Mouse (Mus musculus): ENCODE results near the gene BC030870.
"Not testable (repeated sequence)": the region's sequence is repeated elsewhere in the genome, so short reads cannot be mapped to it uniquely, and the experiment has no call there.

Gene BC030870

GRCm38 (mm10) chr8:65129199-65129788 is at the start of gene BC030870:
Gene BC030870 (minus strand): TSS chr8:65129563.
- DNase-seq (ENCODE audit: low spot score in 2 of 2) = peak in 1 of 2 experiments; percentile 1

GRCm38 (mm10) chr8:65174746-65175476 is 45.5 kb upstream of the BC030870 start:
- no peak for DNase-seq (ENCODE audit: low spot score in 2 of 2)

GRCm38 (mm10) chr8:65169184-65169583 is 39.8 kb upstream of the BC030870 start:
- DNase-seq (ENCODE audit: low spot score in 2 of 2) = no peak

- DNase-seq (ENCODE audit: low spot score in 2 of 2) = not testable (repeated sequence)
Measured at GRCm38 (mm10) chr8:65160676-65161075, 31.3 kb upstream of the BC030870 start.

- DNase-seq (ENCODE audit: low spot score in 2 of 2) = no peak
Measured at GRCm38 (mm10) chr8:65159096-65159748, 29.9 kb upstream of the BC030870 start.

GRCm38 (mm10) chr8:65157901-65158300 is 28.5 kb upstream of the BC030870 start:
- DNase-seq (ENCODE audit: low spot score in 2 of 2) = no peak

GRCm38 (mm10) chr8:65138830-65139466 is 9.6 kb upstream of the BC030870 start:
- DNase-seq (ENCODE audit: low spot score in 2 of 2) = no peak

GRCm38 (mm10) chr8:65126454-65126853 is 2.9 kb downstream of the BC030870 start:
- no peak for DNase-seq (ENCODE audit: low spot score in 2 of 2)

- DNase-seq (ENCODE audit: low spot score in 2 of 2) = no peak
Measured at GRCm38 (mm10) chr8:65126014-65126413, 3.3 kb downstream of the BC030870 start.

GRCm38 (mm10) chr8:65112092-65112491 is 17.3 kb downstream of the BC030870 start:
- DNase-seq (ENCODE audit: low spot score in 2 of 2) = no peak

GRCm38 (mm10) chr8:65110285-65110691 is 19.1 kb downstream of the BC030870 start:
- peak; percentile 2 to 59 for DNase-seq (ENCODE audit: low spot score in 2 of 2)

- no peak for DNase-seq (ENCODE audit: low spot score in 2 of 2)
Measured at GRCm38 (mm10) chr8:65108936-65109335, 20.4 kb downstream of the BC030870 start.

- DNase-seq (ENCODE audit: low spot score in 2 of 2) = no peak
Measured at GRCm38 (mm10) chr8:65107936-65108718, 21.2 kb downstream of the BC030870 start.

GRCm38 (mm10) chr8:65104041-65104440 is 25.3 kb downstream of the BC030870 start:
- no peak for DNase-seq (ENCODE audit: low spot score in 2 of 2)

GRCm38 (mm10) chr8:65103632-65104031 is 25.7 kb downstream of the BC030870 start:
- DNase-seq (ENCODE audit: low spot score in 2 of 2) = no peak

GRCm38 (mm10) chr8:65099735-65100134 is 29.6 kb downstream of the BC030870 start:
- no peak for DNase-seq (ENCODE audit: low spot score in 2 of 2)

GRCm38 (mm10) chr8:65097760-65098415 is 31.5 kb downstream of the BC030870 start:
- DNase-seq (ENCODE audit: low spot score in 2 of 2) = no peak

- no peak for DNase-seq (ENCODE audit: low spot score in 2 of 2)
Measured at GRCm38 (mm10) chr8:65089781-65090180, 39.6 kb downstream of the BC030870 start.

- DNase-seq (ENCODE audit: low spot score in 2 of 2) = no peak
Measured at GRCm38 (mm10) chr8:65088120-65088519, 41.2 kb downstream of the BC030870 start.

GRCm38 (mm10) chr8:65087711-65088110 is 41.7 kb downstream of the BC030870 start:
- DNase-seq (ENCODE audit: low spot score in 2 of 2) = no peak

GRCm38 (mm10) chr8:65085680-65086079 is 43.7 kb downstream of the BC030870 start:
- no peak for DNase-seq (ENCODE audit: low spot score in 2 of 2)

Measured in urinary bladder, adult 18-20 months (tissue).